Mouse (Mus musculus) gastrocnemius, postnatal 4 days (tissue): Measurements from ENCODE around the gene Stag1. TPM values are rescaled to one million over a fixed set of nuclear protein-coding genes. Genes with fewer than 3 reads are reported as not detected.
A peak's percentile ranks its signal among the peaks of the same experiment; 100 is the strongest.
"Not testable (repeated sequence)": the region's sequence is repeated elsewhere in the genome, so short reads cannot be mapped to it uniquely, and the experiment has no call there.

Source experiments
- DNase-seq, 2 experiments: peaks; one replicate each; pipeline ENCODE4 v3.0.0; 2021 to 2022; ENCODE audit warnings: low spot score in 2 of 2, mixed read lengths in 2 of 2
- total RNA-seq, 2 experiments: library from RNA; stranded (reverse); gene quantifications; 2 replicates each; pipeline ENCODE4 v1.2.3; 2021

Stag1 gene
- total RNA-seq, 2 experiments from 2014 or later = 59.5 to 67.5 TPM

DNA sequence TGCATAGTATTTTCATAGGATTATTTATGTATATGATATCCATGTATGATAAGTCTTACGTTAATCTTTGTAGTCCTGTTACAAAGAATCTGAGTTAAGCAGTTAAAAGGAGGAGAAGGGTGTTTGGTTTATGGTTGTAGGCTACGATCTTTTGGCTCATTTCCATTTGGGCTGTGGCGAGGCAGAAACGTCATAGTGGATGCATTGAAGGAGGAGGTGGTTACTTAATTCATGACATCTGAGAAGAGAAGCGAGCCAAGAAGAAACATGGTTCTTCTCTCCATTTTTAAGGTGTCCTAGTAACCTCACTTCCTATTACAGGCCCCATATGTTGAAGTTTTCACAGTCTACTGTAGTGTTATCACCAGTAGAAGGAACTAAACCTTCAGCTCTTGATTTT lies 72.6 kb downstream of the Stag1 start:
- DNase-seq = no peak

DNA sequence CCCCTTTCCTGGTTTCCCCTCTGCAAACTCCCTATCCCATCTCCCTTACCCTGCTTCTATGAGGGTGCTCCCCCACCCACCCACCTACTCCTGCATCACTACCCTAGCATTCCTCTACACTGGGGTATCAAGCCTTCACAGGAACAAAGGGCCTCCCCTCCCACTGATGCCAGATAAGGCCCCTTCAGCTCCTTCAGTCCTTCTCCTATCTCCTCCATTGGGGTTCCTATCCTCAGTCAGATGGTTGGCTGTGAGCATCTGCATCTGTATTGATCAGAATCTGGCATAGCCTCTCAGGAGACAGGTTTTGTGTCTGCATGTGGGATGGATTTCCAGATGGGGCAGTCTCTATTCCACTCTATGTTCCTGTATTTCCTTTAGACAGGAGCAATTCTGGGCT lies 81.4 kb downstream of the Stag1 start:
- no peak for DNase-seq

DNA sequence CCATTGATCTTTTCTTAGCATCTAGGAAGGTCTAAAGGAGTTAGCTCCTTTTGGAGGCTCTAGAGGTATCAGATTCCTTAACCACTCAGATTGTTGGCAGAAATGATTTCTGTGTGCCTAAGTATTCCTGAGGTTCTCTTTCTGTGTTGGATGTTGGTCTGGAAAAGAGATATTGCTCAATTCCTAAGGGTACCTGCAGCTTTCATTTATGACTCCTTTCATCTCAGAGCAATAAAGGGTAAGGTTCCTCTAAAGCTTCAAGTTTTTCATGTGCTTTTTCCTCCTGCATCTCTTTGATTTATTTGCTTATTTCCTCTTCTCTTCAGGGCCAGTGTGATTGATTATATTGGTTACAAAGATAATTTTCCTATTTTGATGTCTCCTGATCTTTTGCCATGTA lies 84.7 kb downstream of the Stag1 start:
- DNase-seq = no peak

DNA sequence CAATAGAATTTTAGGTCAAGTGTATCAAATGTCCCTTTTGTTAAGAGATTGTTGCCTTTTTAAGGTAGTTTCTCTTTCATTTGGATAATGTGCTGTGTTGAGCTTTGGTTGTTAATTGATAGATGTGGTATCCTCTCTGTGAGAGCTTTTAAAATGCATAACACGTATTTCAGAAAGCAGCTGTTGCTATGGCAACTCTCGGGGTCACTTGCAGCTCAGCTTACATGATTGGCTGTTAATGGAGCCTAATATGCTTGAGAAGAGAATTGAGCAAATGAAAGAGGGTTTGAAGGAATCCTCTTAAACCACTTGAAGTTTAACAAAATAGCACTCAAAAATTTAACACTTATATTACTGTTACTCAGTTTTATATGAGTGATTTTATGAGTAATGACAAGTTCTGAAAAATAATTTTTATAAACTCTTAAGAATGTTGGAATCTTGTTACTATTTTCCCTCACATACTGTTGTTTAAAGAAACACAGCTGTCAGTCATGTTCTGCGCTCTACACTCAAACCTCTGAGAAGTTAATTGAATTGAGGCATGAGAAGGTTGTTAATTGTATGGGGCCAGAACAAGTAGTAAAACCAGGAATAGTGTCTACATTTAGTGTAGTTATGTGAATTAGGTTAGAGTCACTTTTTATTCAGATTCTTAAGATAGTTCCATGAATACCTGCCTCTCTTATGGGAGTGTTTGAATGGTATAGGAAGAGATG lies 88.3 kb downstream of the Stag1 start:
- DNase-seq = no peak

DNA sequence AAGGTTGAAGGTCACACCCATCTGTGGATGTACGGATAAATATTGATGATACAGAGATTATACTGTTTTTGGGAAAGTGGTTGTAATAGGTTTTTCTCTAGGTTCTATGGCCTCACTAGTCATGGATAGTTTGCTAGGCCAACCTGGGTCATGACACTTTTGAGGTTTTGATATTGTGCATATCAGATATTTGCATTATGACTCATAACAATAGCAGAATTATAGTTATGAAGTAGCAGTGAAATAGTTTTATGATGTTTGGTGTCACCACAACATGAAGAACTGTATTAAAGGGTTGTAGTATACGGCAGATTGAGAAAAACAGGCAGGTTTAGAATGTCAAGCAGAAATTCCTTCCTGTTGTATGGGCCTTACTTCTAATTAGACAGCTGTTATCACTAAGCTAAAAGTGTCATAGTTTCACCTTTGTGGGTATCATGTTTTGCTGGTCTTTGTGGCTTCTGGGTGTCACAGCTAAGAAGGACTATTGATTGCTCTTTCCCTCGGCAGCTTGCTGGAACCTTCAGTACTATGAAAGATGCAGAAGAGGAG lies 92.2 kb downstream of the Stag1 start:
- no peak for DNase-seq

DNA sequence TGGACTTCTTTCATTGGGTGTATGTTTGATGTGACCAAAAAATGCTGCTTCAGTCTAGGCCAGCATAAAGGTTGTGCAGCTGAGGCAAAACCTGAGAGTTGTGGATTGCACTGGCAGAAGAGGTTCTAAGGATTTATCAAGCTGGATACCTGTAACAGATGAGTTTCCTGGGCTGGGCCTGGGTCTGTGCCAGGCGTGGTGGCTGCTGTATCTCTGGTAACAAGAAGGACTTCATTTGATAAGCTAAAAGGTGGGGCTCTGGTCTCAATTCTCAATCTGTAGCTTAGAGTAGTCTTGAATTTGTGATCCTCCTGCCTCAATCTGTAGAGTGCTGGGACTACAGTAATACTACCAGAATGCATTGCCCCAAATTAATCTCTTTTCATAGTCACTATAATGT lies 94.6 kb downstream of the Stag1 start:
- DNase-seq = no peak

DNA sequence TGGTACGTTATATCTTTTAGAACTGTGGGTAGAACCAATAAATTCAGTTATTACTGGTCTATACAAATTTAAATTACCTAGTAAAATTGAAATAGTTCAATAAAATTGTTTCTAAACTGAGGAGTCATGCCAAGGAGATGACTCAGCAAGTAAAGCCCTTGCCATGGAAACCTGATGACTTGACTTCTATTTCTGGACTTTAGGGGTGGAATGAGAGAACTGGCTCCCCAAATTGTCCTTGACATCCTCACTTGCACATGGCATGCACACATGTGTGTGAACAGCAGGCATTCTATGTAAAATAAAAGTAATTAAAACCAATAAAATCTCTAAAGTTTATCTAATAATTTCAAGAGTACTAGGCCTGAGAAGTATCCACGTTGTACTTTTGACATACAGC lies 98.9 kb downstream of the Stag1 start:
- DNase-seq = no peak

DNA sequence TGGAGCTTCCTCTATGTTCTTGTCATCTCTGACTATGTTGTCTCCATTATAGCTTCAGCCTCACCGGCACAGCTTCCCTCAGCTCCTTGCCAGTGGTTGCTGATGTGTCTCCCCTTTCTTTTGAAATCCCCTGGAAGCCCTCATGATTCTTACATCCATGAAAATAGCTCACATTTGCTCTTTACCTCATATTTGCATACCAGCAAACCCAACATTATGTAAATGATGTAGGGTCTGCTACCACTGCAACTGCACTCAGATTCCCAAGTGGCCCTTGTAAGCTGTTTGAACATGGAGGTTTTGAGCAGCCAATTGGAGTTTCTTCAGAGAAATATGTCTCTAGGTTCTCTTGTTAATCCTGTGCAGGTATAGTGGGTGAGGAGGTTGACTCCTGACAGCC lies 110.0 kb downstream of the Stag1 start:
- no peak for DNase-seq

DNA sequence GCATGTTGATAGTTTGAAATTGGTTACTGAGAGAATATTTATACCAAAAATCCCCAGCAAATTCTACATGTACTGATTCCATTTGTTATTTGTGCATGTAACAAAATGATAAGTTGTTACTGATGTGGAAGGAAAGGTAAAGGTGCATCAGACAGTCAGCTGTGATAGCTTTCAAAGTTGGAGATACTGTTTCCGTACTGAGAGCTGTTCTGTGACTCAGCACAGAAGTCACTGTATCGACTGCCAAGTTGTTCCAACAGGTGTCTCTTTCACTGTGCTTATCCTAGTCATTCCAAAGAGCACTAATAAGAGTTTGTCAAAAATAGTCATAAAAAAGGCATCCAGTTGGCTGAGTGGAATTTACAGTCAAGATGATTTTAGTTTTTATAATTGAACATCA lies 114.1 kb downstream of the Stag1 start:
- DNase-seq = no peak

DNA sequence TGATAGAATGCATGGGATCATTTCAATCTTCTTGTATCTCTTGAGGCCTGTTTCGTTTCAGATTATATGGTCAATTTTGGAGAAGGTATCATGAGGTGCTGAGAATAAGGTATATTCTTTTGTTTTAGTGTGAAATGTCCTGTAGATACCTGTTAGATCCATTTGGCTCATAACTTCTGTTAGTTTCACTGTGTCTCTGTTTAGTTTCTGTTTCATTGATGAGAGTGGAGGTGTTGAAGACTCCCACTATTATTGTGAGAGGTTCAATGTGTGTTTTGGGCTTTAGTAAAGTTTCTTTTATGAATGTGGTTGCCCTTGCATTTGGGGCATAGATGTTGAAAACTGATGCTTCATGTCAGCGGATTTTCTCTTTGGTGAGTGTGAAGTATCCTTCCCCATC lies 127.2 kb downstream of the Stag1 start:
- DNase-seq = not testable (repeated sequence)

DNA sequence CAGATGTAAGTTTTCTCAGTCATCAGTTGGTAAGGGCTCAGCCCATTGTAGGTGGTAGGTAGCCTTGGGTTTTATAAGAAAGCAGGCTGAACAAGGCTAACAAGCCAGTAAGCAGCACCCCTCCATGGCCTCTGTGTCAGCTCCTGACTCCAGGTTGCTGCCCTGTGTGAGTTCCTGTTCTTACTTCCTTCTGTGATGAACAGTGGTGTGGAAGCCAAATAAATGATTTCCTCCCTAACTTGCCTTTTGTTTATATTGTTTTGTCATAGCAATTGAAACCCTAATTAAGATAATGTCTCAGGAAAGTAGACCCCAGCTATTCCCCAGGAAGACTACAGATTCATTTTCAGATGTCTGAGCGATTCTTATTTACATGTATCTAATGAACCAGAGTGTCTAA lies 134.2 kb downstream of the Stag1 start:
- no peak for DNase-seq

DNA sequence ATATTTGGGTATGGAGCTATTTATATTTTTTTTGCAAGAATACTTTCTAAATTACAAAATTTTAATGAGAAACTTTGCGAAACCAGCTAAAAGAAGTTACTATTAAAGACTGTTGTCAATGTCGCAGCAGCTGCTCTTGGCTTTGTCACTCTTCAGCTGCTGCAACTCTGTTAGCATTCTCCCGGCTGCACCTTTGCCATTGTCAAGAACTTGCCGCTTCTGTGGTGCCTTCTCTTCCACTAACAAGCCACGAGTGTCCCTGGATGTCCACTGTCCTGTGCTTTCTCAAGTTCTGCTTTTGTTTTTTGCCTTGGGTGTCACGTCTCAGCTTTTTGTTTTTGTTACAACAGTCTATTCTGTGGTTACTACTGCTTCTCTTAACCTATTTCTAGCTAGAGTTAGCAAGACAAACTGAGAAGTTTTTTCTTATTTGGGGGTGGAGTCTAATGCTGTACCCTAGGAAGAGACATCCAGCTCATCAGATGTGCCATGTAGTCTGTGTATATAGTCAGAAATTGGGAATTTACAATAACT lies 136.4 kb downstream of the Stag1 start:
- no peak for DNase-seq

DNA sequence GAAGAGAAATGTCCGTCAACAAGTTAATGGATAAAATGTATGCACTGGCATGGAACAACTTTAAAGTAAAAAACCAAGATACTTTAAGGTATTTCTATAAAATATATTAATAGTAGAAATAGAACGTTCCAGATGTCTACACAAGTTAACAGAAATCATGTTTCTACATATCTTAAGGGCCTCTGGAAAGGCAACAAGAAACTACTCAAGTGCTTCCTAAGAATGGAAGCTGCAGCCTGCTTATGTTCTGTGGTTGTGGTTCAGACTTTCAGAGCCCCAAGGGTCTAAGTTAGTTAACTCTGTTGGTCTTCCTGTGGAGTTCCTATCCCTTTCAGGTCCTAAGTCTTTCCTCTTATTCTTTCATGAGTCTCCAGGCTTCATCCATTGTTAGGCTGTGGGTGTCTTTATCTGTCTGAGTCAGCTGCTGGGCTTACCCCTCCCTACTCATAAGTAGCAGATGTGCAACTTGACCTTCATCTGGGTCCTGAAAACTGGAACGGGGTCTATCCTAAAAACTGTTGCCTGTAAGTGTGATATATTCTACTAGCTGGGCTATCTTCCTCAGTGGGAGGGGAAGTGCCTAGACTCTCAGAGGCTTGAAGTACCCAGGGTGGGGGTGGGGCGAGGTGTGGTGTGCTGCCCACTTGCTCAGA lies 138.5 kb downstream of the Stag1 start:
- DNase-seq = no peak

DNA sequence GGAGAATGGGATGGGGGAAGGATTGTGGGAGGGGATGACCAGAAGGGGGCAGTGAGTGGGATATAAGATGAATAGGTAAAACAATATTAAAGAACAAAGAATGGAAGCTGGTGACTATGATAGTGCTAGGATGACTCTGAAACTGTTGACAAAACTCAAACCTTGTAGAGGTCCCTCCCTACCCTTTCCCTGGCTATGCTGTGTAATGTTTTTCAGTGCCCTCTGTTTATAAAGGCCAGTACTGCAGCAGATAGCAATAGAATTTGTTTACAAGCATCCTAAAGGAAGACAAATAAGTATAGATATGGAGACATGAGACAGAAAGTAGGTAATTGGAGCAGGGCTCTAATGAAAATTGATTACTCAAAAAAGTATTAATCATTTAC lies 139.0 kb downstream of the Stag1 start:
- no peak for DNase-seq

DNA sequence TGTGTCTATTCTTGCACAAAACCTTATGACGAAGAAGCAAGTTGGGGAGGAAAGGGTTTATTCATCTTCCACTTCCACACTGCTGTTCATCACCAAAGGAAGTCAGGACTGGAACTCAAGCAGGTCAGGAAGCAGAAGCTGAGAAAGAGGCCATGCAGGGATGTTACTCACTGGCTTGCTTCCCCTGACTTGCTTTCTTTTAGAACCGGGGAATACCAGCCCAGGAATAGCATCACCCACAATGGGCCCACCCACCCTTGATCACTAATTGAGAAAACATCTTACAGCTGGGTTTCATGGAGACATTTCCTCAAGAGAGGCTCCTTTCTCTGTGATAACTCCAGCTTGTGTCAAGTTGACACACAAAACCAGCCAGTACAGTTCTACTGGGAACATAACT lies 179.6 kb downstream of the Stag1 start:
- not testable (repeated sequence) for DNase-seq

DNA sequence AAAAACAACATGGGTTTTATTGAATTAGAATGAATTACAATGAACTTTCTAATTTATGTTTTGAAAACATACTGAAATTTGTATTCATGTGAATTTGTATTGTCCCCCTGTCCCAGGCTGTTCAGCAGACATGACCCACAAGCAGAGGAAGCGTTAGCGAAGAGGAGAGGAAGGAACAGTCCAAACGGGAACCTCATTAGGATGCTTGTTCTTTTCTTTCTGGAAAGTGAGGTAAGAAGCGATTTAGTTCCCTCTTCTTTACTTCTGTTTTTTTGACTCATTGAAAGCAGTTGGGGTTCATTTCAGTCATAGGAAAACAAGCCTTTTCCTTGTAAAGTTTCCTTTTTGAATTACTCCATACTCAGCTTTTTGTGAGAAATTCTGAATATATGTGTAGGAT lies 268.4 kb downstream of the Stag1 start:
- DNase-seq = no peak

DNA sequence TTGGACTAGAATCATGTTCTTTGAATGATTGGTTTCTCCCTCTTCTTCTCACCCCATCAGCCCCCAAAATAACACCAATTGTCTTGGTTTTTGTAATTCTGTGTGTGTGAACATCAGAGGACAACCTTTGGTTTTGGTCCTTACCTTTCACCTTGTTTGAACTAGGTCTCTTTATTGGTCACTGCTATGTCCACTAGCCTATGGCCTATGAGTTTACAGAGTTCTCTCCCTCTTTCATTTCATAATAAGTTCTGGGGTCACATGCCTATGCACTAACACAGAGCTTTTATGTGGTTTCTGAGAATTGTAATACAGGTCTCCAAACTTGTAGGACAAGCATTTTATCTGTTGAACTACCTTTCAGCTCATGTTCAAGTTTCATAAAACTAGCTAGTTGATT lies 272.0 kb downstream of the Stag1 start:
- DNase-seq = no peak

DNA sequence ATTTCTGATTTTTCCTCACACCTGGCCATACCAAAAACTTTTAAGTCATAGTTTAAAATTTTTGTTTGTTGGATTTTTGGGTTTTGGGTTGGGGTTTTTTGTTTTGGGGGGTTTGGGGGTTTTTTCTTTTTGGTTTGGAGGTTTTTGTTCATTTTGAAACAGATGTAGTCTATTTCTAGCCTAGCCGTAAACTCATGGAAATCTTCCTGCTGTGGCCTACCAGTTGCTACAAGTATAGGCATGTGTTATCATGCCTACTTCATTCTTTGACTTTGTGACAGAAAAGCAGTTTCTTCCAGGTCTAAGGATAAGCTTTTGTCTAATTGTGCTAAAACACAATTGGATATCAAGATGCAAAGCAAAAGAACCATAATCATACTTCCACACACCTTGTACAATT lies 298.5 kb downstream of the Stag1 start:
- DNase-seq = no peak

DNA sequence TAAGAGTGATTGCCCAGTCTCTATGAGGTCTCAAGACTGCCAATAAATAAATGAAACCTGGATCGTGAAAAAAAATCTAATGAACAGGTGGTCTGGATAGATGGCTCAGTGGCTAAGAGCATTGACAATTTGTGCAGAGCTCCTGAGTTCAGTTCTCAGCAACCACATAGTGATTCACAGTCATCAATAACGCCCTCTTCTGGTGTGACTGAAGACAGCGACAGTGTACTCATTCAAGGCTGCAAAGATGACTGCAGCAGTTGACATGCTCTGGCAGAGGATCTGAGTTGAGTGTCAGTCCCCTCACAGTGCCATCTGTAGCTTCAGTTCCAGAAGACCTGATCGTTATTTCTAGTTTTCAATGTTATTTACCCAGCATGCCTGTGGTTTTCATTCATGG lies 300.4 kb downstream of the Stag1 start:
- DNase-seq = no peak

DNA sequence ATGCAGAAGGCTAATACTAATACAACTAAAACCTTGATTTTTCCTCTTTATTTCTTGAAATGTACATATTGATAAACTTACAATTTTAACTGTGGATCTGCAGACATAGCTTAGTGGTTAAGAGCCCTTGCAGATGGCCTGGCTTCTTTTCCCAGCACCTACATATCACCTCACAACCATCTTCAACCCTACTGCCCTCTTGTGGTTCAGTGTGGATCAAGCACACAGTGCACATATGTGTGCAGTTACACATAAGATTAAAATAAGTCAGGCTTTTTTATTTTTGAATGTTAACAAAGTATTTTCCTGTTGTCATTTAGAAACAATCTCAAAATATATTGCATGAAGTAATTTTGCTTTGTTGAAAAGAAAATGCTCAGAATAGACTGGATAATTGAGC lies 312.8 kb downstream of the Stag1 start:
- no peak for DNase-seq

DNA sequence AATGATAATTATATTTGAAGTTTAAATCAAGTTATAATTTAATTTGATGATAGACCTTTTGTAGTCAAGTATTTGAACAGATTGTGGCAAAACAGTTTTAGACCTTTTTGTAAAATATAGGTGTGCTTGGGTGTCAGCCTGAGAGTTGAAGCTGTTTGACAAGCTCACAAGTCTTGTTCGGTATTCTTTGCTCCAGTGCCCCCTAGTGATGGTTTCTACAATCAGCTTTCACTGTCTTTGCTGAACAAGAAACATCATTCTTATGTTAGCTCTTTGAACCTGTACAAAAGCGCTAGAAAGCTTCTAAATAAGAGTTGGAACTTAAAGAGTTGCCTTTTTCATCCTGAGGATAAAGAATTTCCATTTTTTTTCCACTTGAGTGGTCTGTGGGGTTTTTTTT lies 319.5 kb downstream of the Stag1 start:
- DNase-seq = peak in 1 of 2 experiments; percentile 31

DNA sequence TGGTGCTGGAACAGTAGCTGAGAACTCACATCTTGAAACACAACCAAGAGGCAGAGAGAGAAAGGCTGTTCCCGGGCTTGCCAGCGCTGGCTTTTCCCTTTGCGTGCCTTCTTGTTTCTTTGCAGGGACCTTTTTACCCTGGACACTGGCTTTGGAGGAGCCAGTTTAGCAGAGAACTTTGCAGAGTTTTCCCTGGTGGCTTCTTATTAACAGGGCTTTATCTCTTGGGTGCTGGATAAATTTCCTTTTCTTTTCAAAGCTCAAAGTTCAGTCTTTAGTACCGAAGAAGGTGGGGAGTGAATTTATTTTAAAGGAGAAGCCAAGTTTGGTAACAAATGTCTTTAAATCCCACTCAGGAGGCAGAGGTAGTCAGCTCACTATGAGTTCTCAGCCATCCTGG lies 329.0 kb downstream of the Stag1 start:
- DNase-seq = no peak

DNA sequence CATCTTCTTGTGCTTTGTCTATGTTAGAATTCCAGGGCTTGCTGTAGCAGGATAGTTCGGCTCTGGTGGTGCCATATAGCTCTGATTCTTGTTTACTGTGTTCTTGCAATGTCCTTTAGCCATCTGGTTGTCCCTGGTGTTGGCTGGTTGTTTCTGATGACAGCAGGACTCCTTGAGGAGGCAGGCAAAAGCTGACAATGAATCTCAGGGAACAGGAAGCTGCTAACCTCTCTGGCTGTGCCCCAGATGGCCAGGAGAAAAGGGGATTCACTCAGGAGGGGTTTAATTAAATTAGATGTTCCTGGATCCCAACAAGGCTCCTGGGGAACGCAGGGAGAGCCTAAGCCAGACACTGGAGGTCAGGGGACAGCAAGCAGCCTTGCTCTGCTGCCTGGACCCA lies 344.4 kb downstream of the Stag1 start:
- no peak for DNase-seq
